Mouse (Mus musculus) small intestine, adult 2 months (tissue): ENCODE measurements at regions not wholly inside any gene's neighbourhood (a gene's known extent, or its start where the extent isn't known, plus 50 kb on each side); places are given as distances from the start of the nearest gene placed in this dataset.

Experiments used
- H3K27ac ChIP-seq: fragments of 200-500 bp; 2 replicates; pipeline ENCODE4 v1.5.1; 2012; ENCODE audit warnings: low read depth, low read length, control low read depth, inconsistent platforms; ENCODE audit not compliant: insufficient read depth
- H3K27me3 ChIP-seq: fragments of 200-500 bp; 2 replicates; pipeline ENCODE4 v1.6.1; 2012; ENCODE audit warnings: mild to moderate bottlenecking, moderate library complexity, low read length, inconsistent platforms; ENCODE audit not compliant: control insufficient read depth, insufficient read depth
- H3K36me3 ChIP-seq: fragments of 200-500 bp; 2 replicates; pipeline ENCODE4 v1.6.1; 2012; ENCODE audit warnings: mild to moderate bottlenecking, low read length, control low read depth, inconsistent platforms; ENCODE audit not compliant: control insufficient read depth, insufficient read depth
- H3K4me1 ChIP-seq: fragments of 200-500 bp; 2 replicates; pipeline ENCODE4 v1.6.1; 2012; ENCODE audit warnings: low read length, inconsistent platforms, mixed read lengths; ENCODE audit not compliant: control insufficient read depth, insufficient read depth, insufficient read length
- H3K4me3 ChIP-seq: fragments of 200-500 bp; 2 replicates; pipeline ENCODE4 v1.5.1; 2012; ENCODE audit warnings: low read depth, mild to moderate bottlenecking, control low read depth, inconsistent platforms, low read length, moderate library complexity
- CTCF ChIP-seq: fragments of 200-500 bp; IDR thresholded peaks from 2 replicates; pipeline ENCODE4 v1.5.1; 2012; ENCODE audit warnings: low read depth, mild to moderate bottlenecking, control low read depth, inconsistent platforms, low read length, moderate library complexity, mixed read lengths; ENCODE audit not compliant: insufficient replicate concordance, insufficient read length; ENCODE audit errors: extremely low read depth
- POLR2A ChIP-seq: fragments of 200-500 bp; IDR thresholded peaks from 2 replicates; pipeline ENCODE4 v1.6.1; 2012; ENCODE audit warnings: low read depth, mild to moderate bottlenecking, control low read depth, inconsistent platforms, low read length, moderate library complexity
- WGBS: fragments of 180-500 bp; shearing (Covaris S2); methylation state at CpG from one replicate; pipeline ENCODE4 v1.1.7; 2018; 5-methylcytosine and 5-hydroxymethylcytosine counted together

DNA sequence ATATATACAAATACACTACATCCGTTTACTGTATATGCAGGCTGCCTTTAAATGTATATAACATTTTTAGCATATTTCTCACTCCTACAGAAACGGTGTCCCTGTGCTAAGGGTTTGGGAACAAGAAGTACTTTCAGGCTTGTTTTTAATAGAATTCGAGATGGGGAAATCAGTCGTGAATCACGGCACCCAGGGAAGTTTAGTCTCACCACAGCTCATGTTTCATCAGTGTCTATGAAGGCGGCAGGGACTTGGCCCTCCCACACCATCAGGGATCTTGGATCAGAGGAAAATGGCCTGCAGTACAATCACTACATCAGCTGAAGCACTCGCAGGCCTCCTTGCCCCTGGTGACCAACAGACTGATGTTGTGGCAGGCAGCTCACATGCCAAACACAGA lies 118.7 kb upstream of the Nsun2 start:
- H3K27me3 ChIP-seq, result no peaks in the 10 kb centered on the region
- TF ChIP-seq CTCF (no peak), POLR2A (no peak)
- H3K4me3 ChIP-seq, result no peak overlapping the region
- no peaks in the 10 kb centered on the region for H3K4me1 ChIP-seq
- H3K36me3 ChIP-seq, result no peaks in the 10 kb centered on the region
- WGBS, result 82% methylated on average over 7 of the region's 7 CpGs
- H3K27ac ChIP-seq, result no peak overlapping the region

DNA sequence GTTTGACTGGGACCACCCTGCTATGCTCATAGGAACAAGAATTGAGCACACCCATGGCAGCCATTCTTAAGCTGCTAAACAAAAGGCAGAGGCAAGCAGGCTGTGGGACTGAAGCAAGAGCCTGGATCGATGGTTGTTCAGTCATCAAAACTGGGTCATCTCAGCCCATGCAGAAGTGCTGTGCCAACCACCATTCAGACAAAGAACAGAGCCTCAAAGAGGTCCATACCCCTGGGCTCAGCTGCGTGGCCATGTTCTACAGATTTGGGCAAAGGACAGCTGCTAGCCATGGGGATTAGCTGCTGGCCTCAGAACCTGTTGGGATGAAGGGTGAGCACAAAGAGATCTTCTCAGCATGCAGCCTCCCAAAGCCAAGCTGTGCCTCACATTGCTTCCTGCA lies 116.8 kb upstream of the Nsun2 start:
- 89% methylated on average over 2 of the region's 2 CpGs for WGBS
- Histone ChIP-seq H3K4me3 (no peak overlapping the region), H3K27ac (no peak overlapping the region), H3K27me3 (no peaks in the 10 kb centered on the region), H3K4me1 (no peaks in the 10 kb centered on the region), H3K36me3 (no peaks in the 10 kb centered on the region)
- no peak for TF ChIP-seq CTCF
- TF ChIP-seq POLR2A, result no peak

GRCm38 (mm10) chr13:69417855-69418478 lies 115.6 kb upstream of the Nsun2 start:
- WGBS, result 73% methylated on average over 14 of the region's 14 CpGs

GRCm38 (mm10) chr13:69420166-69420565 lies 113.4 kb upstream of the Nsun2 start:
- WGBS, result 81% methylated on average over 8 of the region's 8 CpGs
- no peak overlapping the region for H3K4me3 ChIP-seq
- H3K36me3 ChIP-seq, result no peaks in the 10 kb centered on the region
- TF ChIP-seq POLR2A (no peak), CTCF (no peak)
- H3K27ac ChIP-seq, result no peak overlapping the region
- no peaks in the 10 kb centered on the region for H3K27me3 ChIP-seq
- no peaks in the 10 kb centered on the region for H3K4me1 ChIP-seq

More at GRCm38 (mm10) chr13:69417855-69418478, 115.6 kb upstream of the Nsun2 start:
- Histone ChIP-seq H3K36me3 (no peaks in the 10 kb centered on the region), H3K4me3 (no peak overlapping the region), H3K27ac (no peak overlapping the region), H3K4me1 (no peaks in the 10 kb centered on the region), H3K27me3 (no peaks in the 10 kb centered on the region)
- TF ChIP-seq POLR2A, result no peak
- no peak for TF ChIP-seq CTCF

DNA sequence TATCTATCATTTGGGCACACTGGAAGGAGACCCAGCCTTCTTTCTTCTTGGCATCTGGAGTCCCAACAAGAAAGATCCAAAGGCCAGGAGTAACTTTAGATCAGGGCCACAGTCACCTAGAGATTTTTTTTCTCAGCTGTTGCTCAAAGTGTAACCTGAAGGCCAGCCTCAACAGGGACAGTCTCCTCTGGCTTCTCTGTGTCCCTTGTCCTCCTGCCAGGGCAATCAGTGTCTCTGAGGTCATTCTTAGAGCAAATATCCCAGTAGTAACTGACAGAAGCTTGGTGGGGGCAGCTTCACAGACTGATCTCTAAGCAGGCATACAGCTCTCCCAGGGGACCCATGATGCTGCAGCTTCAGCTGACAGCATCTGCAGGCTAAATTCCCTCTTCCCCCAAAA lies 111.6 kb upstream of the Nsun2 start:
- Histone ChIP-seq H3K27me3 (no peaks in the 10 kb centered on the region), H3K4me3 (no peak overlapping the region), H3K4me1 (no peaks in the 10 kb centered on the region), H3K27ac (no peak overlapping the region), H3K36me3 (no peaks in the 10 kb centered on the region)
- TF ChIP-seq POLR2A (no peak), CTCF (no peak)

- Histone ChIP-seq H3K27ac (no peak overlapping the region), H3K36me3 (no peaks in the 10 kb centered on the region), H3K4me1 (no peaks in the 10 kb centered on the region), H3K4me3 (no peak overlapping the region), H3K27me3 (no peaks in the 10 kb centered on the region)
- 11% methylated on average over 6 of the region's 6 CpGs for WGBS
- TF ChIP-seq CTCF (no peak), POLR2A (no peak)
Observed at GRCm38 (mm10) chr13:69426117-69426516, 107.4 kb upstream of the Nsun2 start.

DNA sequence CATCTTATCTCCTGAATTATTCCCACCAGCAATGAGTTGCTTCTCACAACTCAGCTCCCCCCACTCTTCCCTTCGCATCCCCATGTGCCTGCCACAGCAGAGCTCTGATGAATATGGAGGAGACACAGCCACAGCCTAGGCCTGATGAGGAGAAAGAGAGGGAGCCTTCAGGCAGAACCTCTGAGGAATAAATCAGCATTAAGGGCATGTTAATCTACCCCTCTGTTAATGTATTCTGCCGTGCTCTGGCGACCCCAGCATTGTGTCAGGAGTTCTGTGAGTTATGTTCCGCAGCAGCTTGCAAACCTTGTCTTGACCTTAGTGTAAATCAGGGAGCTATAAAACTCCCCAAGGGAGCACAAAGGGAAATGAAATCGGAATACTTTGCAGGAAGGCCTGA lies 104.0 kb upstream of the Nsun2 start:
- 77% methylated on average over 5 of the region's 5 CpGs for WGBS

More for the DNA sequence above, 104.0 kb upstream of the Nsun2 start:
- H3K27me3 ChIP-seq, result no peaks in the 10 kb centered on the region
- no peak overlapping the region for H3K27ac ChIP-seq
- no peak for TF ChIP-seq POLR2A
- H3K4me3 ChIP-seq, result no peak overlapping the region
- no peaks in the 10 kb centered on the region for H3K36me3 ChIP-seq
- H3K4me1 ChIP-seq, result no peaks in the 10 kb centered on the region
